Mouse (Mus musculus) stomach, postnatal 0 days (tissue): ENCODE data around the gene AC161166.1. TPM values are rescaled to one million over a fixed set of nuclear protein-coding genes. Genes with fewer than 3 reads are reported as not detected.

Experiments
- ATAC-seq: fragments of 200-750 bp; cut with Nextera tagmentation; 2 replicates; pipeline ENCODE4 v1.8.0; 2017; ENCODE audit not compliant: low FRiP score, low TSS enrichment
- DNase-seq: peaks from one replicate; pipeline ENCODE4 v3.0.0-alpha.2; 2016; ENCODE audit warnings: low spot score
- H3K27ac ChIP-seq: fragments of 300-500 bp; sonication (generic); replicated peaks from 2 replicates; pipeline ENCODE4 v1.5.1; 2014; ENCODE audit warnings: mild to moderate bottlenecking, control low read depth
- H3K27me3 ChIP-seq: fragments of 300-500 bp; sonication (generic); 2 replicates; pipeline ENCODE4 v1.6.1; 2014; ENCODE audit warnings: low read length; ENCODE audit not compliant: control insufficient read depth, insufficient read depth
- H3K36me3 ChIP-seq: fragments of 300-500 bp; sonication (generic); 2 replicates; pipeline ENCODE4 v1.6.1; 2014; ENCODE audit warnings: low read length, mixed read lengths; ENCODE audit not compliant: control insufficient read depth, insufficient read depth
- H3K4me1 ChIP-seq: fragments of 300-500 bp; sonication (generic); replicated peaks from 2 replicates; pipeline ENCODE4 v1.6.1; 2014; ENCODE audit warnings: antibody characterized with exemption; ENCODE audit not compliant: control insufficient read depth, insufficient read depth
- H3K4me2 ChIP-seq: fragments of 300-500 bp; sonication (generic); replicated peaks from 2 replicates; pipeline ENCODE4 v1.6.1; 2014; ENCODE audit warnings: low read depth, mild to moderate bottlenecking, control low read depth, moderate library complexity
- H3K4me3 ChIP-seq: fragments of 300-500 bp; sonication (generic); 2 replicates; pipeline ENCODE4 v1.5.1; 2014; ENCODE audit warnings: low read depth, low read length, control low read depth
- H3K9ac ChIP-seq: fragments of 300-500 bp; sonication (generic); 2 replicates; pipeline ENCODE4 v1.6.1; 2014; ENCODE audit warnings: mild to moderate bottlenecking, low read length, control low read depth, mixed read lengths
- H3K9me3 ChIP-seq: fragments of 300-500 bp; sonication (generic); 2 replicates; pipeline ENCODE4 v1.6.1; 2016; ENCODE audit warnings: low read length; ENCODE audit not compliant: control insufficient read depth
- CTCF ChIP-seq: IDR thresholded peaks from 2 replicates; pipeline ENCODE4 v1.5.1; 2016; ENCODE audit warnings: antibody characterized with exemption, low read depth, mild to moderate bottlenecking, moderate library complexity
- EP300 ChIP-seq: optimal IDR thresholded peaks from 2 replicates; pipeline ENCODE3; 2016; ENCODE audit warnings: antibody characterized with exemption
- WGBS: fragments of 180-500 bp; shearing (Covaris S2); extraction: QIAGEN DNeasy Blood & Tissue Kit; methylation state at CpG from one replicate; pipeline ENCODE4 v1.1.7; 2014; 5-methylcytosine and 5-hydroxymethylcytosine counted together
- polyA plus RNA-seq: library from polyadenylated mRNA; unstranded; fragments of >200 nt; fragmentation: Nextera tagmentation; extraction: Ambion mirVana; gene quantifications from 2 replicates; pipeline ENCODE4 v1.2.1, GENCODE M21; 2015

AC161166.1 gene
- polyA plus RNA-seq, 1 experiment from 2014 or later: 0.07 TPM

DNA sequence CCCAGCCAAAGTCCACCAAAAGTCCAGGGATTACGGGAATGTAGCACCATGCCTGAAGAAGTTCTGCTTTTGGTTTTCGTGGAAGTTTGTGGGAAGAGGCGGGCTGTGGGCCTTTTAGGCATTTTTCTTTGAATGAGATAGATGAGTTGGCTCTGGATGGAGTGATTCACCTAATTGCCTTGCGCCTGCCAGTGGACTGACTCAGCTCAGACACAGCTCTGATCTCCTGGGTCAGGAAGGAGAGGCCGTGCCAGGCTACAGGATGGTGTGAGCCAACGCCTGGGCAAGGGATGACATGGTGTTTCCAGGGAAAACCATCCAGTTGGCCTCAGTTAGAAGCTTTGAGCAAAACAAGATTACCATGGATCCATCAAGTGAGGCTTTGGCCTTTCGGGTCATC is 41.9 kb downstream of the AC161166.1 start:
- ATAC-seq (peak; percentile 52; the same call in 1 of the 2 replicates), DNase-seq (no peak)
- WGBS: 72% methylated on average over 7 of the region's 7 CpGs
- H3K9ac ChIP-seq: no peak overlapping the region
- H3K4me2 ChIP-seq: no peak overlapping the region
- H3K27ac ChIP-seq: no peak overlapping the region
- H3K36me3 ChIP-seq: no peaks in the 10 kb centered on the region; the same call in none of the 2 replicates
- TF ChIP-seq CTCF: no peak
- TF ChIP-seq EP300: no peak
- H3K4me1 ChIP-seq: no peaks in the 10 kb centered on the region
- no peak overlapping the region for H3K4me3 ChIP-seq
- H3K27me3 ChIP-seq: no peaks in the 10 kb centered on the region
- H3K9me3 ChIP-seq: no peaks in the 10 kb centered on the region

DNA sequence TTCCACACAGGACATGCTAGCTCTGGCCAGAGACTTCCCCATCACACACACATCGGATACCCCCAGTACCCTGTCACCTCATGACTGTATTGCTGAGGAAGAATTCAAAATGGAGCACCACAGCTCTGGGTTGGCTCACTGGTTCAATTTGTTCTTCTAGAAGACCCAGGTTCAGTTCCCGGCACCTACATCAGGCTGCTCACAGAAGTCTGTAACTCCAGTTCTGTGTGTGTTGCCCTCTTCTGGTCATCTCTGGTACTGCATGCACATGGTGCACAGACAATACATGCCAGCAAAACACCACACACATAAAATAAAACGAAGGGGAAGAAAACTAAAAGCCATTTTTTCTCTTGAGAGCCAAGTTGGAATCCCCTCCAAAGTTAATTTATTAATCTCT is 43.1 kb downstream of the AC161166.1 start:
- WGBS: 84% methylated on average over 3 of the region's 3 CpGs
- Histone ChIP-seq H3K4me1 (no peaks in the 10 kb centered on the region), H3K27ac (no peak overlapping the region), H3K27me3 (no peaks in the 10 kb centered on the region), H3K4me2 (no peak overlapping the region), H3K4me3 (no peak overlapping the region), H3K9ac (no peak overlapping the region), H3K36me3 (no peaks in the 10 kb centered on the region; the same call in none of the 2 replicates), H3K9me3 (no peaks in the 10 kb centered on the region)
- no peak for DNase-seq
- TF ChIP-seq EP300 (no peak), CTCF (peak; percentile 68)
- ATAC-seq: no peak

GRCm38 (mm10) chr7:24467886-24468285 is 44.4 kb downstream of the AC161166.1 start:
- 85% methylated on average over 5 of the region's 5 CpGs for WGBS
- H3K4me2 ChIP-seq: no peak overlapping the region
- DNase-seq (no peak), ATAC-seq (no peak)
- H3K4me3 ChIP-seq: no peak overlapping the region
- H3K27ac ChIP-seq: no peak overlapping the region
- no peak for TF ChIP-seq EP300
- TF ChIP-seq CTCF: no peak
- H3K9ac ChIP-seq: no peak overlapping the region
- H3K9me3 ChIP-seq: no peaks in the 10 kb centered on the region
- H3K36me3 ChIP-seq: no peaks in the 10 kb centered on the region; the same call in 1 of the 2 replicates
- no peaks in the 10 kb centered on the region for H3K27me3 ChIP-seq
- no peaks in the 10 kb centered on the region; the same call in 1 of the 2 replicates for H3K4me1 ChIP-seq

GRCm38 (mm10) chr7:24466835-24467234 is 45.4 kb downstream of the AC161166.1 start:
- Histone ChIP-seq H3K36me3 (no peaks in the 10 kb centered on the region; the same call in 1 of the 2 replicates), H3K4me2 (no peak overlapping the region), H3K4me3 (no peak overlapping the region), H3K27ac (no peak overlapping the region), H3K9me3 (no peaks in the 10 kb centered on the region), H3K9ac (no peak overlapping the region), H3K27me3 (no peaks in the 10 kb centered on the region), H3K4me1 (peaks cover 2% of the 10 kb centered on the region; the same call in 1 of the 2 replicates)
- TF ChIP-seq CTCF: no peak
- no peak for TF ChIP-seq EP300
- no peak for DNase-seq
- no peak for ATAC-seq
- 84% methylated on average over 6 of the region's 6 CpGs for WGBS

GRCm38 (mm10) chr7:24462388-24463319 is 49.6 kb downstream of the AC161166.1 start, which contains the start of gene Plaur:
Gene Plaur, plus strand, starts transcription at chr7:24462484.
- Histone ChIP-seq H3K27ac (peak within 1 kb of the TSS; percentile 85), H3K4me2 (peak within 1 kb of the TSS; percentile 72), H3K4me1 (peaks cover 2% of the 10 kb centered on the region; the same call in 1 of the 2 replicates), H3K4me3 (peak within 1 kb of the TSS; percentile 44), H3K9me3 (no peaks in the 10 kb centered on the region), H3K36me3 (no peaks in the 10 kb centered on the region), H3K27me3 (no peaks in the 10 kb centered on the region), H3K9ac (peak within 1 kb of the TSS; percentile 64)
- TF ChIP-seq CTCF (0 out of 2 replicates have a peak, but pooled peaks have one; percentile 0), EP300 (no peak)
- ATAC-seq (peak; percentile 57), DNase-seq (peak; percentile 75)
- WGBS: 2% methylated on average over 27 of the region's 27 CpGs
